Mouse (Mus musculus) MEL (cell line): ENCODE data around the gene Kctd2.
"Not testable (repeated sequence)": the region's sequence is repeated elsewhere in the genome, so short reads cannot be mapped to it uniquely, and the experiment has no call there.

ENCODE experiments used
- CTCF ChIP-seq, 3 experiments: IDR thresholded peaks in 2 of 3; conservative IDR thresholded peaks in 1 of 3; 2 replicates each; pipeline ENCODE4 v1.5.1; 2011 to 2012; ENCODE audit warnings: low read length in 3 of 3, low read depth in 2 of 3, mild to moderate bottlenecking in 2 of 3, improper control_type of control experiment in 1 of 3, inconsistent platforms in 1 of 3, mixed read lengths in 1 of 3, moderate library complexity in 1 of 3; ENCODE audit not compliant: control insufficient read depth in 1 of 3, insufficient read depth in 1 of 3, poor library complexity in 1 of 3, severe bottlenecking in 1 of 3
- GATA1 ChIP-seq: IDR thresholded peaks from 2 replicates; pipeline ENCODE4 v1.6.1; 2011; ENCODE audit warnings: low read depth, low read length, improper control_type of control experiment
- KAT2A ChIP-seq: conservative IDR thresholded peaks from 2 replicates; pipeline ENCODE4 v1.6.1; 2012; ENCODE audit warnings: low read depth, low read length, improper control_type of control experiment, inconsistent platforms
- MXI1 ChIP-seq: IDR thresholded peaks from 2 replicates; pipeline ENCODE4 v1.6.1; 2011; ENCODE audit warnings: mild to moderate bottlenecking, low read depth, low read length, improper control_type of control experiment
- TBP ChIP-seq: IDR thresholded peaks from 2 replicates; pipeline ENCODE4 v1.8.0; 2011; ENCODE audit warnings: low read depth, low read length, improper control_type of control experiment

GRCm38 (mm10) chr11:115454822-115455221, 34.9 kb downstream of the Kctd2 start:
- TF ChIP-seq GATA1, TBP, KAT2A, MXI1: not testable (repeated sequence)
- peak in 2 of 3 experiments; percentile 40 to 48; a peak in 5 of 6 replicates for TF ChIP-seq CTCF (IDR thresholded peaks at IDR 0.05 in 2 of 3, conservative IDR thresholded peaks at IDR 0.05 in 1 of 3; ENCODE audit: control insufficient read depth in 1 of 3, insufficient read depth in 1 of 3, low read depth in 2 of 3, low read length in 3 of 3, poor library complexity in 1 of 3, severe bottlenecking in 1 of 3)
